Mouse (Mus musculus) MEL (cell line): ENCODE data around the gene Fgfr1op2. TPM values are rescaled to one million over a fixed set of nuclear protein-coding genes. Genes with fewer than 3 reads are reported as not detected.

Experiments used
- DNase-seq: peaks from one replicate; pipeline ENCODE4 v3.0.0; 2011; ENCODE audit warnings: low read depth, low spot score
- H3K27ac ChIP-seq: 2 replicates; pipeline ENCODE4 v1.5.1; 2012; ENCODE audit warnings: low read depth, mild to moderate bottlenecking, control low read depth, low read length, moderate library complexity; ENCODE audit not compliant: control insufficient read depth
- H3K27me3 ChIP-seq, 2 experiments: fragments of 150-350 bp in 1 of 2; sonication (generic) in 1 of 2; 2 replicates each; pipeline ENCODE4 v1.6.1; 2012; ENCODE audit warnings: low read length in 2 of 2, mild to moderate bottlenecking in 2 of 2, improper control_type of control experiment in 1 of 2, moderate library complexity in 1 of 2; ENCODE audit not compliant: insufficient read depth in 2 of 2, control insufficient read depth in 1 of 2
- H3K36me3 ChIP-seq, 2 experiments: 2 replicates each; pipeline ENCODE4 v1.6.1; 2012 to 2014; ENCODE audit warnings: low read length in 2 of 2, improper control_type of control experiment in 1 of 2, inconsistent platforms in 1 of 2, mild to moderate bottlenecking in 1 of 2; ENCODE audit not compliant: insufficient read depth in 2 of 2, control insufficient read depth in 1 of 2
- H3K4me1 ChIP-seq, 2 experiments: fragments of 150-350 bp in 1 of 2; sonication (generic) in 1 of 2; 2 replicates each; pipeline ENCODE4 v1.6.1; 2012; ENCODE audit warnings: low read length in 2 of 2, improper control_type of control experiment in 1 of 2, mild to moderate bottlenecking in 1 of 2; ENCODE audit not compliant: insufficient read depth in 2 of 2, control insufficient read depth in 1 of 2
- H3K4me3 ChIP-seq, 2 experiments: fragments of 150-350 bp in 1 of 2; sonication (generic) in 1 of 2; 2 replicates each; pipeline ENCODE4 v1.5.1; 2012; ENCODE audit warnings: low read depth in 2 of 2, low read length in 2 of 2, mild to moderate bottlenecking in 2 of 2, moderate library complexity in 2 of 2, control low read depth in 1 of 2, improper control_type of control experiment in 1 of 2; ENCODE audit not compliant: control insufficient read depth in 1 of 2, insufficient read depth in 1 of 2
- H3K79me2 ChIP-seq: 2 replicates; pipeline ENCODE4 v1.6.1; 2012; ENCODE audit warnings: mild to moderate bottlenecking, low read length, moderate library complexity; ENCODE audit not compliant: control insufficient read depth, poor library complexity, insufficient read depth
- H3K9ac ChIP-seq: 2 replicates; pipeline ENCODE4 v1.6.1; 2012; ENCODE audit warnings: low read depth, mild to moderate bottlenecking, control low read depth, low read length, moderate library complexity; ENCODE audit not compliant: control insufficient read depth, poor library complexity, severe bottlenecking
- H3K9me3 ChIP-seq: fragments of 150-350 bp; sonication (generic); replicated peaks from 2 replicates; pipeline ENCODE4 v1.6.1; 2012; ENCODE audit warnings: mild to moderate bottlenecking, low read length, improper control_type of control experiment, moderate library complexity; ENCODE audit not compliant: insufficient read depth
- BHLHE40 ChIP-seq: IDR thresholded peaks from 2 replicates; pipeline ENCODE4 v1.6.1; 2012; ENCODE audit warnings: low read depth, mild to moderate bottlenecking, inconsistent platforms, low read length, improper control_type of control experiment, borderline replicate concordance
- CHD1 ChIP-seq: IDR thresholded peaks from 2 replicates; pipeline ENCODE4 v1.6.1; 2012; ENCODE audit warnings: low read depth, mild to moderate bottlenecking, inconsistent platforms, low read length, improper control_type of control experiment
- CTCF ChIP-seq, 3 experiments: IDR thresholded peaks in 2 of 3; conservative IDR thresholded peaks in 1 of 3; 2 replicates each; pipeline ENCODE4 v1.5.1; 2011 to 2012; ENCODE audit warnings: low read length in 3 of 3, low read depth in 2 of 3, mild to moderate bottlenecking in 2 of 3, improper control_type of control experiment in 1 of 3, inconsistent platforms in 1 of 3, mixed read lengths in 1 of 3, moderate library complexity in 1 of 3; ENCODE audit not compliant: control insufficient read depth in 1 of 3, insufficient read depth in 1 of 3, poor library complexity in 1 of 3, severe bottlenecking in 1 of 3
- E2F4 ChIP-seq: IDR thresholded peaks from 2 replicates; pipeline ENCODE4 v1.6.1; 2011; ENCODE audit warnings: low read depth, low read length, improper control_type of control experiment, borderline replicate concordance
- ELF1 ChIP-seq: IDR thresholded peaks from 2 replicates; pipeline ENCODE4 v1.6.1; 2014; ENCODE audit warnings: low read depth, mild to moderate bottlenecking, inconsistent platforms, low read length, improper control_type of control experiment, moderate library complexity
- EP300 ChIP-seq, 2 experiments: IDR thresholded peaks; 2 replicates each; pipeline ENCODE4 v1.6.1; 2011; ENCODE audit warnings: improper control_type of control experiment in 2 of 2, low read length in 2 of 2, low read depth in 1 of 2, mild to moderate bottlenecking in 1 of 2
- ETS1 ChIP-seq: IDR thresholded peaks from 2 replicates; pipeline ENCODE4 v1.6.1; 2012; ENCODE audit warnings: low read depth, mild to moderate bottlenecking, inconsistent platforms, low read length, improper control_type of control experiment, moderate library complexity
- GATA1 ChIP-seq: IDR thresholded peaks from 2 replicates; pipeline ENCODE4 v1.6.1; 2011; ENCODE audit warnings: low read depth, low read length, improper control_type of control experiment
- HCFC1 ChIP-seq: IDR thresholded peaks from 2 replicates; pipeline ENCODE4 v1.6.1; 2012; ENCODE audit warnings: low read depth, mild to moderate bottlenecking, inconsistent platforms, low read length, improper control_type of control experiment, moderate library complexity
- MAX ChIP-seq: IDR thresholded peaks from 2 replicates; pipeline ENCODE4 v1.6.1; 2011; ENCODE audit warnings: low read length, improper control_type of control experiment
- MXI1 ChIP-seq: IDR thresholded peaks from 2 replicates; pipeline ENCODE4 v1.6.1; 2011; ENCODE audit warnings: mild to moderate bottlenecking, low read depth, low read length, improper control_type of control experiment
- MYC ChIP-seq: IDR thresholded peaks from 2 replicates; pipeline ENCODE4 v1.6.1; 2011; ENCODE audit warnings: low read depth, mild to moderate bottlenecking, low read length, improper control_type of control experiment, moderate library complexity
- POLR2AphosphoS2 ChIP-seq: IDR thresholded peaks from 2 replicates; pipeline ENCODE4 v1.6.1; 2011; ENCODE audit warnings: low read length, improper control_type of control experiment
- SIN3A ChIP-seq: IDR thresholded peaks from 2 replicates; pipeline ENCODE4 v1.6.1; 2012; ENCODE audit warnings: low read length, improper control_type of control experiment, inconsistent platforms
- SMC3 ChIP-seq: IDR thresholded peaks from 2 replicates; pipeline ENCODE4 v1.6.1; 2011; ENCODE audit warnings: low read depth, low read length, improper control_type of control experiment
- TAL1 ChIP-seq: IDR thresholded peaks from 2 replicates; pipeline ENCODE4 v1.6.1; 2012; ENCODE audit warnings: mild to moderate bottlenecking, inconsistent platforms, low read length, moderate library complexity, mixed read lengths
- TCF12 ChIP-seq: IDR thresholded peaks from 2 replicates; pipeline ENCODE4 v1.6.1; 2014; ENCODE audit warnings: low read depth, mild to moderate bottlenecking, inconsistent platforms, low read length, improper control_type of control experiment, moderate library complexity
- UBTF ChIP-seq: IDR thresholded peaks from 2 replicates; pipeline ENCODE4 v1.6.1; 2012; ENCODE audit warnings: low read depth, mild to moderate bottlenecking, inconsistent platforms, low read length, improper control_type of control experiment, moderate library complexity, borderline replicate concordance; ENCODE audit not compliant: insufficient read depth
- USF1 ChIP-seq: IDR thresholded peaks from 2 replicates; pipeline ENCODE4 v1.6.1; 2014; ENCODE audit warnings: low read depth, mild to moderate bottlenecking, inconsistent platforms, low read length, improper control_type of control experiment, moderate library complexity
- polyA plus RNA-seq, 2 experiments: library from polyadenylated mRNA; stranded (reverse) in 1 of 2; unstranded in 1 of 2; fragments of >175 nt in 1 of 2; fragments of >200 nt in 1 of 2; gene quantifications; 2 replicates each; pipeline versions ENCODE4 v1.2.1 to v1.2.4; 2012; ENCODE audit warnings: low replicate concordance in 2 of 2, low read depth in 1 of 2; ENCODE audit not compliant: insufficient read length in 2 of 2, insufficient read depth in 1 of 2, missing spikeins in 1 of 2
- total RNA-seq: library from RNA; depleted of rRNA; stranded (reverse); fragments of 300-350 nt; gene quantifications from 2 replicates; pipeline ENCODE4 v1.2.3, GENCODE M21; 2012

Gene Fgfr1op2
- total and polyA plus RNA-seq, 3 experiments = 70.4 to 93.6 TPM; not detected in 1

DNA sequence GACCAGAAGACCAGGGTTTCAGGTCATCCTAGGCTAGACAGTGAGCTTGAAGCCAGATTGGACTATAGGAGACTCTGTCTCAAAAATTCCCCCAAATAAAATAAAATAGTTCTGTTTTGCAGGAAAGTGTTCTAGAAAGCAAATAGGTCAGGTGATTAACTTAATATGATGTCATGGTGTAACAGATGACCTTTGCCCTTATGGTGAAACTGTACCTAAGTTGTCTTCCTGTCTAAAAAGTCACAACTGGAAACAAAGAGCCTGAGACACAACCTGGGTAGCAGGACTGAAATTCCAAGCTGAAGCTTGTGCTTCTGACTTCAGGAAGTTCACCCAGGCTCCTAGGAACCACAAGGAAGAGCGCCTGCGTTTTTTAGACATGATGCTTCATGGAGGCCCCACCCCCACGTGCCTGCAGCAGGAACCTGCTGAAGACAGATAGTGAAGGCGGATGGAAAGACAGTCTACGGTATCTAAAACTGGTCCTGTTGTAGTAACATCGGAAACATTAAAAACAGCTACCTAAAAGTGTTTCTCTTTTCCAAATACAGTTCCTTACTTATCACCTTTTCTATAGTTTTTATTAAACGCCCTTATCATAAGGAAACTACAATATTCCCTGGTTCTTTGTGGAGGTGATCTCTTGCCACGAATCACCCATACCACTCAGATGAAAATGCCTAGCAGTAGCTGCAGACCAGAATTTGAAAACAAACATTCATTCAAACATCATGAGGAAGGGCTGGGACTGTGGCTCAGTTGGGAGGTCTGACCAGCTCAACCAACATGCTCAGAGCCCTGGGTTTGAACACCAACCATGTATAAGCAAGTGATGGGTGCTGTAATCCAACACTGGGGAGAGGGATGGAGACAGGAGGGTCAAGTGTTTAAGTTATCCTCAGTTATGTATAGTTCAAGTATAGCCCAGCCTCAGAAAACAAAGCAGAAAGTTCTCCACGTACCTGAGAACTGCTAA lies 53.1 kb downstream of the Fgfr1op2 start:
- no peaks in the 10 kb centered on the region for H3K9me3 ChIP-seq
- TF ChIP-seq ETS1 = peak; percentile 67
- no peak for TF ChIP-seq ELF1
- TF ChIP-seq UBTF = no peak
- peak; percentile 79 to 85 for TF ChIP-seq EP300 (IDR thresholded peaks at IDR 0.05; ENCODE audit: low read depth in 1 of 2, low read length in 2 of 2)
- no peak for TF ChIP-seq SMC3
- peak; percentile 88 for TF ChIP-seq MXI1
- peak; percentile 81 for TF ChIP-seq USF1
- peak; percentile 95 for TF ChIP-seq BHLHE40
- peak; percentile 78 for TF ChIP-seq GATA1
- peak; percentile 77 for TF ChIP-seq MAX
- no peak for TF ChIP-seq CTCF (IDR thresholded peaks at IDR 0.05 in 2 of 3, conservative IDR thresholded peaks at IDR 0.05 in 1 of 3; ENCODE audit: control insufficient read depth in 1 of 3, insufficient read depth in 1 of 3, low read depth in 2 of 3, low read length in 3 of 3, poor library complexity in 1 of 3, severe bottlenecking in 1 of 3)
- peak; percentile 83 for TF ChIP-seq MYC
- no peak for TF ChIP-seq CHD1
- TF ChIP-seq HCFC1 = 0 out of 2 replicates have a peak, but pooled peaks have one; percentile 14
- no peak for TF ChIP-seq POLR2AphosphoS2
- peak; percentile 77 for TF ChIP-seq TCF12
- TF ChIP-seq TAL1 = peak; percentile 87
- peak; percentile 73 for TF ChIP-seq SIN3A
- no peak for TF ChIP-seq E2F4
- TF ChIP-seq, all 39 proteins: peak for 12
- Histone ChIP-seq H3K9ac (peak overlapping the region; percentile 36), H3K4me3 (peak overlapping the region; percentile 17 to 43; a peak in 3 of 4 replicates), H3K79me2 (peaks cover 10% of the 10 kb centered on the region; the same call in 1 of the 2 replicates), H3K27me3 (no peaks in the 10 kb centered on the region), H3K27ac (peak overlapping the region; percentile 85), H3K4me1 (peaks cover 12 to 33% of the 10 kb centered on the region in 2 experiments), H3K36me3 (peaks cover 0 to 27% of the 10 kb centered on the region in 2 experiments; a peak in 2 of 4 replicates)
- peak; percentile 84 for DNase-seq
